Mouse (Mus musculus) liver, embryonic 11.5 days (tissue): ENCODE measurements around the gene Klkb1. TPM values are rescaled to one million over a fixed set of nuclear protein-coding genes. Genes with fewer than 3 reads are reported as not detected.
A peak's percentile ranks its signal among the peaks of the same experiment; 100 is the strongest.

ENCODE experiments used
- ATAC-seq: fragments of 200-750 bp; cut with Nextera tagmentation; replicated peaks from 2 replicates; pipeline ENCODE4 v1.8.0; 2017; ENCODE audit warnings: moderate number of reproducible peaks, mild to moderate bottlenecking, moderate TSS enrichment, moderate library complexity; ENCODE audit not compliant: low FRiP score
- DNase-seq: peaks from one replicate; pipeline ENCODE4 v3.0.0-alpha.2; 2017; ENCODE audit warnings: low spot score
- H3K27ac ChIP-seq: fragments of 300-500 bp; sonication (generic); 2 replicates; pipeline ENCODE4 v1.5.1; 2014; ENCODE audit warnings: mild to moderate bottlenecking, low read depth, low read length, control low read depth
- H3K27me3 ChIP-seq: fragments of 300-500 bp; sonication (generic); replicated peaks from 2 replicates; pipeline ENCODE4 v1.6.1; 2014; ENCODE audit warnings: low read length, mixed read lengths; ENCODE audit not compliant: control insufficient read depth, insufficient read depth
- H3K36me3 ChIP-seq: fragments of 300-500 bp; sonication (generic); 2 replicates; pipeline ENCODE4 v1.6.1; 2014; ENCODE audit warnings: mild to moderate bottlenecking, low read length, moderate library complexity, mixed read lengths; ENCODE audit not compliant: control insufficient read depth, insufficient read depth
- H3K4me1 ChIP-seq: fragments of 300-500 bp; sonication (generic); replicated peaks from 2 replicates; pipeline ENCODE4 v1.6.1; 2014; ENCODE audit warnings: low read length, mixed read lengths; ENCODE audit not compliant: control insufficient read depth, insufficient read depth
- H3K4me2 ChIP-seq: fragments of 300-500 bp; sonication (generic); 2 replicates; pipeline ENCODE4 v1.6.1; 2014; ENCODE audit warnings: mild to moderate bottlenecking, control low read depth, moderate library complexity
- H3K4me3 ChIP-seq: fragments of 300-500 bp; sonication (generic); 2 replicates; pipeline ENCODE4 v1.5.1; 2014; ENCODE audit warnings: low read depth, low read length, control low read depth
- H3K9ac ChIP-seq: fragments of 300-500 bp; sonication (generic); 2 replicates; pipeline ENCODE4 v1.6.1; 2014; ENCODE audit warnings: low read depth, low read length, control low read depth
- H3K9me3 ChIP-seq: fragments of 300-500 bp; sonication (generic); 2 replicates; pipeline ENCODE4 v1.6.1; 2016; ENCODE audit warnings: low read length, inconsistent platforms, mixed read lengths; ENCODE audit not compliant: control insufficient read depth
- WGBS: fragments of 180-500 bp; shearing (Covaris S2); extraction: QIAGEN DNeasy Blood & Tissue Kit; methylation state at CpG from one replicate; pipeline ENCODE4 v1.1.7; 2014; 5-methylcytosine and 5-hydroxymethylcytosine counted together
- polyA plus RNA-seq: library from polyadenylated mRNA; unstranded; fragments of >200 nt; fragmentation: Nextera tagmentation; extraction: Ambion mirVana; gene quantifications from 2 replicates; pipeline ENCODE4 v1.2.1, GENCODE M21; 2014

Gene Klkb1
- polyA plus RNA-seq, 1 experiment from 2014 or later = 0.41 TPM

GRCm38 (mm10) chr8:45262851-45263250, 31.8 kb downstream of the Klkb1 start:
- Histone ChIP-seq H3K9me3 (no peaks in the 10 kb centered on the region), H3K36me3 (no peaks in the 10 kb centered on the region), H3K27me3 (no peaks in the 10 kb centered on the region), H3K9ac (no peak overlapping the region), H3K4me2 (no peak overlapping the region), H3K4me3 (no peak overlapping the region), H3K27ac (no peak overlapping the region), H3K4me1 (no peaks in the 10 kb centered on the region)
- DNase-seq (no peak), ATAC-seq (no peak)
- WGBS = 72% methylated on average over 3 of the region's 3 CpGs

GRCm38 (mm10) chr8:45261920-45262319, 32.7 kb downstream of the Klkb1 start, which contains the start of gene F11:
Gene F11 (minus strand): TSS chr8:45262031.
- H3K9me3 ChIP-seq = no peaks in the 10 kb centered on the region
- no peak for ATAC-seq
- 0 out of 2 replicates have a peak within 1 kb of the TSS, but pooled peaks have one; percentile 19 for H3K27ac ChIP-seq
- no peaks in the 10 kb centered on the region for H3K36me3 ChIP-seq
- no peak within 1 kb of the TSS for H3K9ac ChIP-seq
- 76% methylated on average over 10 of the region's 10 CpGs for WGBS
- no peak for DNase-seq
- H3K4me2 ChIP-seq = no peak within 1 kb of the TSS
- H3K4me3 ChIP-seq = no peak within 1 kb of the TSS
- no peaks in the 10 kb centered on the region for H3K27me3 ChIP-seq
- H3K4me1 ChIP-seq = no peaks in the 10 kb centered on the region

DNA sequence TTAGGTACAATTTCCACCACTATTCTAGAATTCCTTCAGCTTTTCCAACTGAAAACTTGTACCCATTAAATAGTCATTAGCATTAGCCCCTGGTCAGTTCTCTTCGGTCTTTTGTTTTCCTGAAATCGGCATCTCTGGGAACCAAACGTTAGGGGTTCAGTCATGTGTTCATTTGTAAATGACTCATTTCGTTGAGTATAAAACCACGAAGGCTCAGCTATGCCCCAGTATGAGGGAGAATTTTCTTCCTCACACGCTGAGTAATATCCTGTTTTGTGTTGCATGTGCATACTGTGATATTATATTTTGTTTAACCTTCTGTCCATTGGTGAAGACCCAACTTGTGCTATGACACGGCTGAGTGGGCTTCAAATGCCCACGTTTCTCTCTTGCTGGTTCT, 36.2 kb downstream of the Klkb1 start:
- no peak overlapping the region for H3K9ac ChIP-seq
- H3K4me3 ChIP-seq = no peak overlapping the region
- WGBS = 81% methylated on average over 8 of the region's 8 CpGs
- no peak overlapping the region for H3K27ac ChIP-seq
- H3K36me3 ChIP-seq = no peaks in the 10 kb centered on the region
- no peaks in the 10 kb centered on the region for H3K27me3 ChIP-seq
- H3K9me3 ChIP-seq = no peaks in the 10 kb centered on the region
- ATAC-seq = no peak
- no peak overlapping the region for H3K4me2 ChIP-seq
- no peaks in the 10 kb centered on the region for H3K4me1 ChIP-seq
- no peak for DNase-seq

DNA sequence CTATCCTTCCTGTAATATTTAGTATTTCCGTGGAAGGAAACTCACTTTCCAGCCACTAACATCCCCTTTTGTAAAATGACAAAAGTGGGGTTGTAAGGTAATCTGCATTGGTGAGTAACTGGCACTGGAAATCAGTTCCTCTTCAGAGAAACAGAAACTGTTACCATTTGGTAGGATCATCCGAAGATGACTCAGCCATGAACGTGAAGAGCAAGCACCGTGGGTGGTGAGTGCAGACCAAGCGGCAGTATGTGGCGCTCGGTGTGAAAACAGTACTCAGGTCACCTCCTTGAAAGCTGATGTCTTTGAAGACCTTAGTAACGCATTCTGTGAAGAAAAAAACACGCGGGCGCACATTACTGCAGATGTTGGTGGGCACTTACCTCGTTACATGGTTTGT, 39.6 kb downstream of the Klkb1 start:
- H3K27ac ChIP-seq = no peak overlapping the region
- H3K4me2 ChIP-seq = no peak overlapping the region
- no peaks in the 10 kb centered on the region for H3K4me1 ChIP-seq
- H3K36me3 ChIP-seq = no peaks in the 10 kb centered on the region
- H3K9ac ChIP-seq = no peak overlapping the region
- DNase-seq = no peak
- no peaks in the 10 kb centered on the region for H3K9me3 ChIP-seq
- no peak overlapping the region for H3K4me3 ChIP-seq
- ATAC-seq = no peak
- no peaks in the 10 kb centered on the region for H3K27me3 ChIP-seq
- 84% methylated on average over 12 of the region's 12 CpGs for WGBS

GRCm38 (mm10) chr8:45254194-45254842, 40.3 kb downstream of the Klkb1 start:
- Histone ChIP-seq H3K4me2 (no peak overlapping the region), H3K36me3 (no peaks in the 10 kb centered on the region), H3K9me3 (no peaks in the 10 kb centered on the region), H3K27me3 (no peaks in the 10 kb centered on the region), H3K27ac (no peak overlapping the region), H3K4me1 (no peaks in the 10 kb centered on the region), H3K9ac (no peak overlapping the region), H3K4me3 (no peak overlapping the region)
- ATAC-seq = no peak
- no peak for DNase-seq
- WGBS = 73% methylated on average over 8 of the region's 8 CpGs

GRCm38 (mm10) chr8:45253586-45253985, 41.1 kb downstream of the Klkb1 start:
- H3K4me3 ChIP-seq = no peak overlapping the region
- no peak overlapping the region for H3K27ac ChIP-seq
- DNase-seq = no peak
- no peaks in the 10 kb centered on the region for H3K36me3 ChIP-seq
- H3K9ac ChIP-seq = no peak overlapping the region
- WGBS = 86% methylated on average over 1 of the region's 1 CpGs
- no peaks in the 10 kb centered on the region for H3K9me3 ChIP-seq
- H3K4me1 ChIP-seq = no peaks in the 10 kb centered on the region
- ATAC-seq = no peak
- H3K4me2 ChIP-seq = no peak overlapping the region
- no peaks in the 10 kb centered on the region for H3K27me3 ChIP-seq

DNA sequence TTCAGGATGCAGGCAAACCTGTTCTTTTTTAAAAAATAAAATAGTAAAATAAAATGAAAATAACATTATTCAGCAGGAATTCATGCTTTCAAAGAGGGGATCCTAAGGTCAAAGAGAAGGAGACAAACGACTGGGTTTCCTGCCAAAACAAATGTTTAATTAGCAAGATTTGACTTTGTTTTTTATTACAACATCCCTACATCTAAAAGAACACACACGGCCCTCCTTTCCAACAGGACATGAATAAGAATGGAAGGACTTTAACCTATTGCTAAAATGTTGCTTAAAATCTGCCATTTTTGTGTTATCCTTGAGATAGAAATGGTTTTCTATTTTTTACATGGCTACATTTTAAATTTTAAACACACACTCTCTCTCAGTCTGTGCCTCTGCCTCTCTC, 41.5 kb downstream of the Klkb1 start:
- H3K36me3 ChIP-seq = no peaks in the 10 kb centered on the region
- DNase-seq = no peak
- ATAC-seq = no peak
- no peaks in the 10 kb centered on the region for H3K27me3 ChIP-seq
- H3K4me3 ChIP-seq = no peak overlapping the region
- H3K27ac ChIP-seq = no peak overlapping the region
- H3K4me2 ChIP-seq = no peak overlapping the region
- 50% methylated on average over 2 of the region's 2 CpGs for WGBS
- no peaks in the 10 kb centered on the region for H3K9me3 ChIP-seq
- no peak overlapping the region for H3K9ac ChIP-seq
- H3K4me1 ChIP-seq = no peaks in the 10 kb centered on the region

DNA sequence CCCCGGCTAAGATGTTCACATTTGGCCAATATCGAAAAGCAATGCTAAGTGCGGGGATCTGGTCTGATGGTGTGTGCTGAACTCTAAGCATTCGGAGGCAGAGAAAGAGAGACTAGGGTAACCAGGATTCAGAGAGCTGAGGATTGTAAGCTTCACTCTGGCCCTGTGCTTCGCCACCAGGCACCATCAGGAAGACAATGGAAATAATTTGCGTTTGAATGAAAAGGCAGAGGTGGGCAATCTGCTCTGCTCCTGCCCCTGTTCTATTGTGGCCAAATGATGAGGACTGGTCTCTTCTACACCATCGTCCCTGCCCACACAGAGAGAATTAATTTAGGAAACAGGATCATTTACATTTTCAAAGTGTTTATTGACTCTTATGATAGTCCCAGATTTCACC, 48.4 kb downstream of the Klkb1 start:
- no peak for ATAC-seq
- Histone ChIP-seq H3K4me2 (no peak overlapping the region), H3K27me3 (no peaks in the 10 kb centered on the region), H3K9ac (no peak overlapping the region), H3K36me3 (no peaks in the 10 kb centered on the region), H3K4me3 (no peak overlapping the region), H3K27ac (no peak overlapping the region), H3K9me3 (no peaks in the 10 kb centered on the region), H3K4me1 (no peaks in the 10 kb centered on the region)
- no peak for DNase-seq
- 62% methylated on average over 7 of the region's 7 CpGs for WGBS

DNA sequence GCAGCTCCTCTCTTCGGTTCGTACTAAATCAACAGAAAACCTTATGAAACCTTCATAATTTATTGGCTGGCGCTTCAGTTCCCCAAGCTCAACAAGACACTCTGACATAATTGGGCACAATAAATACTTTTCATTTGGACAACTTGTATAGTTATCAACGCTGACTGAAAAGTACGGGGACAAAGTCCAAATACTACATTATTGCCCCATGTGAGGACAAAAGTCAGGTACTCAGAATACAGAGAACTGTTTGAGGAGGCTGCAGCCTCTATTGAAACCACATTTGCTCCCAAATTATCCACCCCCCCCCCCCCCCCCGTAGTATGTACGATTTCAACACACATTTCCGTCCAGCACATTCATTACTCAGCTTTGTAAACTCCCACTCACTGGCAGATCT, 55.3 kb downstream of the Klkb1 start:
- no peaks in the 10 kb centered on the region for H3K9me3 ChIP-seq
- H3K4me3 ChIP-seq = no peak overlapping the region
- no peaks in the 10 kb centered on the region for H3K36me3 ChIP-seq
- no peak overlapping the region for H3K9ac ChIP-seq
- no peak for DNase-seq
- no peak overlapping the region for H3K27ac ChIP-seq
- no peak for ATAC-seq
- H3K4me2 ChIP-seq = no peak overlapping the region
- H3K27me3 ChIP-seq = no peaks in the 10 kb centered on the region
- 86% methylated on average over 8 of the region's 8 CpGs for WGBS
- H3K4me1 ChIP-seq = no peaks in the 10 kb centered on the region
